ENCODE assay signal across 10 mouse cellular contexts in the genomic region with DNA sequence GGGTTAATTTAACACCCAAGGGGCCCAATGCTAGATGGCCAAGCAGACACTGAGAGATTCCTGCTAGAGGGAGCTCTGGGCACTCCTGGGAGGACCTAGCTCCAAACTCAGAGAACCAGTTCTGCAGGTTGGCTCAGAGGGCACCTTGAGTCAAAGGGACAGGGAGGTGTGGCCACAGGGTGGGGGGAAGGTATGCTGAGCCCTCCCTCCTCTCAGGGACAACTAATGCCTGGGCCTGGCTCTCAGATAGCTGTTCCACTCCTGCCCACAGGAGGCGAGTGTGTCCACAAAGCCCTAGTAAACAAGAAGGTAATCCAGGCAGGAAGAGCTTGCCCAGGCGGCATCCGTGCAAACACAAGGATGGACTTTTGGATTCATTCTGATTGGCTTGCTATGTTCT. TPM values are rescaled to one million over a fixed set of nuclear protein-coding genes. Genes with fewer than 3 reads are reported as not detected.
DNase-seq lines count a peak whose midpoint lies in the region; ATAC-seq and TF ChIP-seq lines count a peak whose summit lies in the region.
"Had no signal": no experiment of that assay in that cellular context is flagged by ENCODE, and none has a peak within 500 bp of the region (broad histone marks: within the 10 kb centered on the region; RNA-seq: fewer than 3 reads in every experiment).

No protein-coding gene starts in this region.

- peaks cover 14% of the 10 kb centered on the region for H3K4me1 ChIP-seq in lung, embryonic 15.5 days
- no peaks in the 10 kb centered on the region for H3K4me1 ChIP-seq in cerebellum, adult 2 months (ENCODE audit: control insufficient read depth, insufficient read depth, low read length)
- H3K4me1 ChIP-seq: midbrain, embryonic 12.5 days had no signal

- ATAC-seq in lung, embryonic 15.5 days (ENCODE audit: borderline replicate concordance, extremely low read depth, low FRiP score, low TSS enrichment), result peak; percentile 77
- ATAC-seq in megakaryocyte-erythroid progenitor cell, adult 5-6 weeks (replicated peaks; ENCODE audit: low FRiP score, low TSS enrichment, poor library complexity, severe bottlenecking), result no peak

- DNase-seq in ovary, postnatal 36 days (ENCODE audit: low spot score), result peak; percentile 24
- DNase-seq in ovary, postnatal 10 days (ENCODE audit: low spot score), result no peak
- peak; percentile 92 for DNase-seq in kidney, adult 11 months
- peak; percentile 47 to 61 for DNase-seq in urinary bladder, postnatal 4 days (ENCODE audit: low spot score in 2 of 2)
- DNase-seq in cerebellum, adult 2 months, result no peak
- no peak for DNase-seq in thymus, postnatal 25 days
- DNase-seq: cerebellum, postnatal 10 days had no signal

- H3K4me3 ChIP-seq in lung, embryonic 15.5 days, result no peak overlapping the region
- H3K4me3 ChIP-seq in cerebellum, adult 2 months (replicated peaks; ENCODE audit: insufficient read depth, low read depth, low read length), result no peak overlapping the region
- H3K4me3 ChIP-seq: midbrain, embryonic 12.5 days had no signal

- H3K9me3 ChIP-seq in lung, embryonic 15.5 days, result no peaks in the 10 kb centered on the region
- H3K9me3 ChIP-seq: midbrain, embryonic 12.5 days had no signal

- no peaks in the 10 kb centered on the region for H3K36me3 ChIP-seq in lung, embryonic 15.5 days
- H3K36me3 ChIP-seq: midbrain, embryonic 12.5 days had no signal

- TF ChIP-seq POLR2A in cerebellum, adult 2 months (IDR thresholded peaks at IDR 0.05; ENCODE audit: borderline replicate concordance, insufficient read depth, low read length), result no peak

- TF ChIP-seq CTCF in cerebellum, adult 2 months (IDR thresholded peaks at IDR 0.05; ENCODE audit: borderline replicate concordance, insufficient read depth, low read depth, low read length), result no peak

- no peak overlapping the region for H3K27ac ChIP-seq in lung, embryonic 15.5 days
- H3K27ac ChIP-seq in cerebellum, adult 2 months (ENCODE audit: insufficient read depth, low read length), result no peak overlapping the region
- H3K27ac ChIP-seq: midbrain, embryonic 12.5 days had no signal

- WGBS in lung, embryonic 15.5 days, result 58% methylated on average over 3 of the region's 3 CpGs
- 78% methylated on average over 3 of the region's 3 CpGs for WGBS in cerebellum, adult 2 months

- H3K9ac ChIP-seq in lung, embryonic 15.5 days, result no peak overlapping the region
- H3K9ac ChIP-seq: midbrain, embryonic 12.5 days had no signal

- peaks cover 9% of the 10 kb centered on the region for H3K27me3 ChIP-seq in lung, embryonic 15.5 days
- no peaks in the 10 kb centered on the region for H3K27me3 ChIP-seq in cerebellum, adult 2 months (ENCODE audit: control insufficient read depth, insufficient read depth, low read length)

- no peak overlapping the region for H3K4me2 ChIP-seq in lung, embryonic 15.5 days
- H3K4me2 ChIP-seq: midbrain, embryonic 12.5 days had no signal

RNA-seq across cellular contexts. Expression of a gene that starts 35.6 kb away (rescaled TPM):
- polyA plus RNA-seq in lung, embryonic 15.5 days (2015; fragmentation: Nextera tagmentation; extraction: Ambion mirVana), result 5.4 and 6.2 TPM in 2 replicates
- not detected in 2 replicates for total RNA-seq in megakaryocyte-erythroid progenitor cell, adult 5-6 weeks (2014; fragmentation: Nextera tagmentation)
- total RNA-seq in megakaryocyte-erythroid progenitor cell, adult 5-6 weeks (2017), result 0.05 TPM in 1 of 2 replicates, not detected in the other
- polyA plus RNA-seq in cerebellum, adult 2 months (2012; rRNA removed), result 31.0 and 31.8 TPM in 2 replicates

Comparison
In these comparisons a context has a peak if more than half of its experiments do, and no peak if none do; other contexts are left out.
1. DNase-seq: peak in ovary, postnatal 36 days (single experiment), kidney, adult 11 months (single experiment) and urinary bladder, postnatal 4 days (2 of 2); none in ovary, postnatal 10 days (single experiment), cerebellum, adult 2 months (0 of 2) and thymus, postnatal 25 days (single experiment).